In genomic region chrX:20520290-20520939, GRCm38 (mm10) we compare ENCODE assay signal across 22 mouse cellular contexts. TPM values are rescaled to one million over a fixed set of nuclear protein-coding genes. Genes with fewer than 3 reads are reported as not detected.
DNase-seq lines count a peak whose midpoint lies in the region; ATAC-seq lines count a peak whose summit lies in the region.
"Had no signal": no experiment of that assay in that cellular context is flagged by ENCODE, and none has a peak within 500 bp of the region (broad histone marks: within the 10 kb centered on the region; RNA-seq: fewer than 3 reads in every experiment).

No protein-coding gene starts in this region.

- 71% methylated on average over 7 of the region's 7 CpGs for WGBS in kidney, embryonic 15.5 days
- 55% methylated on average over 7 of the region's 7 CpGs for WGBS in liver, embryonic 15.5 days (ENCODE audit: insufficient replicate concordance)
- 82% methylated on average over 7 of the region's 7 CpGs for WGBS in liver, embryonic 12.5 days (ENCODE audit: insufficient replicate concordance)
- 62% methylated on average over 7 of the region's 7 CpGs for WGBS in liver, embryonic 16.5 days (ENCODE audit: insufficient replicate concordance)

- no peak overlapping the region for H3K4me2 ChIP-seq in kidney, embryonic 15.5 days
- H3K4me2 ChIP-seq in liver, embryonic 15.5 days: no peak overlapping the region
- H3K4me2 ChIP-seq in liver, embryonic 12.5 days: no peak overlapping the region
- H3K4me2 ChIP-seq in liver, embryonic 16.5 days (ENCODE audit: low read depth, low read length): no peak overlapping the region
- H3K4me2 ChIP-seq: embryonic facial prominence, embryonic 13.5 days; forebrain, embryonic 13.5 days; heart, embryonic 11.5 days; heart, embryonic 15.5 days; hindbrain, embryonic 13.5 days had no signal

- H3K27ac ChIP-seq in kidney, embryonic 15.5 days: no peak overlapping the region
- no peak overlapping the region for H3K27ac ChIP-seq in liver, embryonic 15.5 days (replicated peaks)
- no peak overlapping the region for H3K27ac ChIP-seq in liver, embryonic 12.5 days
- H3K27ac ChIP-seq in liver, embryonic 16.5 days (ENCODE audit: low read length): peak overlapping the region; percentile 7; the same call in 1 of the 2 replicates
- H3K27ac ChIP-seq: embryonic facial prominence, embryonic 13.5 days; forebrain, embryonic 13.5 days; heart, adult 2 months; heart, embryonic 15.5 days; hindbrain, embryonic 13.5 days had no signal

- no peak overlapping the region for H3K4me3 ChIP-seq in kidney, embryonic 15.5 days (replicated peaks)
- no peak overlapping the region for H3K4me3 ChIP-seq in liver, embryonic 15.5 days (replicated peaks)
- H3K4me3 ChIP-seq in liver, embryonic 12.5 days: no peak overlapping the region
- no peak overlapping the region for H3K4me3 ChIP-seq in liver, embryonic 16.5 days (ENCODE audit: low read depth, low read length)
- H3K4me3 ChIP-seq: embryonic facial prominence, embryonic 13.5 days; forebrain, embryonic 13.5 days; heart, adult 2 months; heart, embryonic 15.5 days; hindbrain, embryonic 13.5 days had no signal

- peaks cover 13% of the 10 kb centered on the region for H3K36me3 ChIP-seq in kidney, embryonic 15.5 days
- peaks cover 6% of the 10 kb centered on the region for H3K36me3 ChIP-seq in liver, embryonic 15.5 days (replicated peaks)
- peaks cover 22% of the 10 kb centered on the region for H3K36me3 ChIP-seq in liver, embryonic 12.5 days
- H3K36me3 ChIP-seq in liver, embryonic 16.5 days (ENCODE audit: control insufficient read depth, insufficient read depth): no peaks in the 10 kb centered on the region
- H3K36me3 ChIP-seq: heart, embryonic 15.5 days had no signal

- no peaks in the 10 kb centered on the region for H3K4me1 ChIP-seq in kidney, embryonic 15.5 days
- no peaks in the 10 kb centered on the region for H3K4me1 ChIP-seq in liver, embryonic 15.5 days (replicated peaks)
- H3K4me1 ChIP-seq in liver, embryonic 12.5 days: no peaks in the 10 kb centered on the region
- no peaks in the 10 kb centered on the region for H3K4me1 ChIP-seq in liver, embryonic 16.5 days (ENCODE audit: control insufficient read depth, low read depth, low read length)
- H3K4me1 ChIP-seq: embryonic facial prominence, embryonic 13.5 days; forebrain, embryonic 13.5 days; heart, embryonic 15.5 days; hindbrain, embryonic 13.5 days had no signal

- no peaks in the 10 kb centered on the region for H3K27me3 ChIP-seq in kidney, embryonic 15.5 days
- no peaks in the 10 kb centered on the region for H3K27me3 ChIP-seq in liver, embryonic 15.5 days
- H3K27me3 ChIP-seq in liver, embryonic 12.5 days (replicated peaks): no peaks in the 10 kb centered on the region
- H3K27me3 ChIP-seq in liver, embryonic 16.5 days (ENCODE audit: control insufficient read depth, insufficient read depth, low read depth, low read length): no peaks in the 10 kb centered on the region
- H3K27me3 ChIP-seq: embryonic facial prominence, embryonic 13.5 days; forebrain, embryonic 13.5 days; heart, embryonic 15.5 days; hindbrain, embryonic 13.5 days had no signal

- DNase-seq in kidney, postnatal 25 days: peak; percentile 5 to 26
- DNase-seq: adrenal gland, postnatal 10 days; cerebellum, adult 11-12 months; cerebellum, adult 9-10 months; cerebellum, postnatal 25 days; forebrain, postnatal 0 days; gastrocnemius, postnatal 14 days; heart, adult 2 months; heart, postnatal 14 days had no signal

- no peak overlapping the region for H3K9ac ChIP-seq in kidney, embryonic 15.5 days
- no peak overlapping the region for H3K9ac ChIP-seq in liver, embryonic 15.5 days
- no peak overlapping the region for H3K9ac ChIP-seq in liver, embryonic 12.5 days
- no peak overlapping the region for H3K9ac ChIP-seq in liver, embryonic 16.5 days (ENCODE audit: low read depth, low read length)
- H3K9ac ChIP-seq: embryonic facial prominence, embryonic 13.5 days; forebrain, embryonic 13.5 days; forebrain, postnatal 0 days; heart, embryonic 15.5 days; hindbrain, embryonic 13.5 days had no signal

- ATAC-seq in kidney, embryonic 15.5 days (replicated peaks; ENCODE audit: low FRiP score): no peak
- peak; percentile 60 for ATAC-seq in liver, embryonic 15.5 days (ENCODE audit: insufficient read depth)
- ATAC-seq in liver, embryonic 12.5 days: no peak
- peak; percentile 55 for ATAC-seq in liver, embryonic 16.5 days (ENCODE audit: low read depth)
- ATAC-seq in erythroblast, adult 5-6 weeks (replicated peaks; ENCODE audit: low FRiP score, poor library complexity, severe bottlenecking): no peak
- no peak for ATAC-seq in CD4-positive, CD25-positive, alpha-beta regulatory T cell, adult 4 months
- ATAC-seq: forebrain, embryonic 13.5 days; forebrain, postnatal 0 days had no signal

- H3K9me3 ChIP-seq in kidney, embryonic 15.5 days (replicated peaks): no peaks in the 10 kb centered on the region
- no peaks in the 10 kb centered on the region for H3K9me3 ChIP-seq in liver, embryonic 15.5 days (replicated peaks)
- H3K9me3 ChIP-seq in liver, embryonic 12.5 days (replicated peaks): no peaks in the 10 kb centered on the region
- H3K9me3 ChIP-seq in liver, embryonic 16.5 days (replicated peaks; ENCODE audit: control insufficient read depth, low read length): no peaks in the 10 kb centered on the region
- H3K9me3 ChIP-seq: embryonic facial prominence, embryonic 13.5 days; forebrain, embryonic 13.5 days; G1E; heart, embryonic 15.5 days; hindbrain, embryonic 13.5 days had no signal

RNA-seq across cellular contexts. Expression of gene Rgn, which starts 29.2 kb away (rescaled TPM):
- 8.3 and 9.7 TPM in 2 replicates for polyA plus RNA-seq in kidney, embryonic 15.5 days (2015; fragmentation: Nextera tagmentation; extraction: Ambion mirVana)
- 183 and 191 TPM in 2 replicates for polyA plus RNA-seq in liver, embryonic 15.5 days (2015; fragmentation: Nextera tagmentation; extraction: Ambion mirVana)
- polyA plus RNA-seq in liver, embryonic 12.5 days (2016; fragmentation: Nextera tagmentation; extraction: Ambion mirVana): 55.2 and 55.4 TPM in 2 replicates
- polyA plus RNA-seq in liver, embryonic 16.5 days (2015; fragmentation: Nextera tagmentation; extraction: Ambion mirVana): 203 and 206 TPM in 2 replicates
- total RNA-seq in erythroblast, adult 5-6 weeks (2015; ENCODE audit: low replicate concordance): not detected in 2 replicates
- not detected in 2 replicates for total RNA-seq in erythroblast, adult 5-6 weeks (2017; ENCODE audit: low replicate concordance)
- polyA plus RNA-seq in CD4-positive, CD25-positive, alpha-beta regulatory T cell, adult 4 months (2017; shearing (Covaris generic)): not detected
- total RNA-seq: G1E; gastrocnemius, postnatal 14 days; hematopoietic stem cell, adult 5-6 weeks had no signal
- polyA plus RNA-seq: G1E had no signal

Comparison
In these comparisons a context has a peak if more than half of its experiments do, and no peak if none do; other contexts are left out.
1. ATAC-seq: peak in liver, embryonic 15.5 days (single experiment) and liver, embryonic 16.5 days (single experiment); none in kidney, embryonic 15.5 days (single experiment), liver, embryonic 12.5 days (single experiment), erythroblast, adult 5-6 weeks (single experiment) and CD4-positive, CD25-positive, alpha-beta regulatory T cell, adult 4 months (single experiment).